Mouse (Mus musculus) intestine, embryonic 14.5 days (tissue): ENCODE data around the gene Gm8947. TPM values are rescaled to one million over a fixed set of nuclear protein-coding genes. Genes with fewer than 3 reads are reported as not detected.
"Not testable (repeated sequence)": the region's sequence is repeated elsewhere in the genome, so short reads cannot be mapped to it uniquely, and the experiment has no call there.

ENCODE experiments used
- ATAC-seq: fragments of 200-750 bp; cut with Nextera tagmentation; replicated peaks from 2 replicates; pipeline ENCODE4 v1.8.0; 2017; ENCODE audit warnings: low read depth, moderate number of reproducible peaks, moderate TSS enrichment, moderate library complexity; ENCODE audit not compliant: low FRiP score, low TSS enrichment
- DNase-seq: peaks from one replicate; pipeline ENCODE4 v3.0.0-alpha.2; 2018; ENCODE audit warnings: low spot score
- H3K27ac ChIP-seq: fragments of 300-500 bp; sonication (generic); 2 replicates; pipeline ENCODE4 v1.5.1; 2014; ENCODE audit warnings: low read depth, mild to moderate bottlenecking, control low read depth
- H3K27me3 ChIP-seq: fragments of 300-500 bp; sonication (generic); replicated peaks from 2 replicates; pipeline ENCODE4 v1.6.1; 2014; ENCODE audit warnings: low read length, control low read depth; ENCODE audit not compliant: control insufficient read depth, insufficient read depth
- H3K36me3 ChIP-seq: fragments of 300-500 bp; sonication (generic); 2 replicates; pipeline ENCODE4 v1.6.1; 2014; ENCODE audit warnings: low read length, control low read depth; ENCODE audit not compliant: control insufficient read depth, insufficient read depth
- H3K4me1 ChIP-seq: fragments of 300-500 bp; sonication (generic); replicated peaks from 2 replicates; pipeline ENCODE4 v1.6.1; 2014; ENCODE audit warnings: low read length, control low read depth, mixed read lengths; ENCODE audit not compliant: control insufficient read depth, insufficient read depth
- H3K4me2 ChIP-seq: fragments of 300-500 bp; sonication (generic); 2 replicates; pipeline ENCODE4 v1.6.1; 2014; ENCODE audit warnings: low read length
- H3K4me3 ChIP-seq: fragments of 300-500 bp; sonication (generic); 2 replicates; pipeline ENCODE4 v1.5.1; 2014; ENCODE audit warnings: low read depth, low read length, control low read depth, mixed read lengths
- H3K9ac ChIP-seq: fragments of 300-500 bp; sonication (generic); 2 replicates; pipeline ENCODE4 v1.6.1; 2014; ENCODE audit warnings: mild to moderate bottlenecking, low read length
- H3K9me3 ChIP-seq: fragments of 300-500 bp; sonication (generic); 2 replicates; pipeline ENCODE4 v1.6.1; 2016; ENCODE audit warnings: low read length, control low read depth; ENCODE audit not compliant: control insufficient read depth
- WGBS: fragments of 180-500 bp; shearing (Covaris S2); extraction: QIAGEN DNeasy Blood & Tissue Kit; methylation state at CpG from one replicate; pipeline ENCODE4 v1.1.7; 2014; 5-methylcytosine and 5-hydroxymethylcytosine counted together
- polyA plus RNA-seq: library from polyadenylated mRNA; unstranded; fragments of >200 nt; fragmentation: Nextera tagmentation; extraction: Ambion mirVana; gene quantifications from 2 replicates; pipeline ENCODE4 v1.2.1, GENCODE M21; 2014

Gene Gm8947
- polyA plus RNA-seq = 0.32 TPM in 1 of 2 replicates, not detected in the other

- H3K4me1 ChIP-seq, H3K27ac ChIP-seq, ATAC-seq, H3K4me2 ChIP-seq, H3K4me3 ChIP-seq, H3K36me3 ChIP-seq, H3K9ac ChIP-seq, H3K9me3 ChIP-seq, DNase-seq, H3K27me3 ChIP-seq: not testable (repeated sequence)
- WGBS = no CpG with 5 or more reads among the region's 7 CpGs
Observed at GRCm38 (mm10) chr1:151192075-151192474, at the start of gene Gm8947. TSS of gene Gm8947 (plus strand) at chr1:151192376.

GRCm38 (mm10) chr1:151144471-151145146, 47.6 kb upstream of the Gm8947 start:
- Histone ChIP-seq H3K27me3 (no peaks in the 10 kb centered on the region), H3K4me3 (no peak overlapping the region), H3K9me3 (no peaks in the 10 kb centered on the region), H3K9ac (no peak overlapping the region), H3K4me2 (no peak overlapping the region), H3K4me1 (no peaks in the 10 kb centered on the region), H3K36me3 (no peaks in the 10 kb centered on the region), H3K27ac (no peak overlapping the region)
- ATAC-seq (no peak), DNase-seq (no peak)
- WGBS = 42% methylated on average over 6 of the region's 6 CpGs

GRCm38 (mm10) chr1:151147801-151148200, 44.4 kb upstream of the Gm8947 start:
- Histone ChIP-seq H3K9ac (no peak overlapping the region), H3K4me1 (no peaks in the 10 kb centered on the region), H3K27ac (no peak overlapping the region), H3K36me3 (no peaks in the 10 kb centered on the region), H3K27me3 (no peaks in the 10 kb centered on the region), H3K4me2 (no peak overlapping the region), H3K4me3 (no peak overlapping the region), H3K9me3 (no peaks in the 10 kb centered on the region)
- DNase-seq (no peak), ATAC-seq (no peak)

- ATAC-seq = no peak
- DNase-seq = no peak
- Histone ChIP-seq H3K4me2 (no peak overlapping the region), H3K9ac (no peak overlapping the region), H3K9me3 (no peaks in the 10 kb centered on the region), H3K36me3 (no peaks in the 10 kb centered on the region), H3K4me3 (no peak overlapping the region), H3K27me3 (no peaks in the 10 kb centered on the region), H3K4me1 (no peaks in the 10 kb centered on the region), H3K27ac (no peak overlapping the region)
- WGBS = 94% methylated on average over 7 of the region's 7 CpGs
Observed at GRCm38 (mm10) chr1:151150211-151150610, 42.0 kb upstream of the Gm8947 start.

- no peaks in the 10 kb centered on the region for H3K4me1 ChIP-seq
- H3K9ac ChIP-seq = no peak overlapping the region
- H3K27ac ChIP-seq = no peak overlapping the region
- H3K27me3 ChIP-seq = no peaks in the 10 kb centered on the region
- no peaks in the 10 kb centered on the region for H3K9me3 ChIP-seq
- H3K4me2 ChIP-seq = no peak overlapping the region
- 70% methylated on average over 2 of the region's 2 CpGs for WGBS
- DNase-seq = no peak
- no peak overlapping the region for H3K4me3 ChIP-seq
- ATAC-seq = no peak
- no peaks in the 10 kb centered on the region for H3K36me3 ChIP-seq
Observed at GRCm38 (mm10) chr1:151151089-151151488, 41.1 kb upstream of the Gm8947 start.

- H3K27me3 ChIP-seq = no peaks in the 10 kb centered on the region
- ATAC-seq (no peak), DNase-seq (no peak)
- no peaks in the 10 kb centered on the region for H3K9me3 ChIP-seq
- no peak overlapping the region for H3K27ac ChIP-seq
- H3K4me1 ChIP-seq = no peaks in the 10 kb centered on the region
- no peaks in the 10 kb centered on the region for H3K36me3 ChIP-seq
- H3K4me3 ChIP-seq = no peak overlapping the region
- 73% methylated on average over 6 of the region's 6 CpGs for WGBS
- H3K9ac ChIP-seq = no peak overlapping the region
- no peak overlapping the region for H3K4me2 ChIP-seq
Observed at GRCm38 (mm10) chr1:151153056-151153652, 39.0 kb upstream of the Gm8947 start.

GRCm38 (mm10) chr1:151154131-151154530, 38.0 kb upstream of the Gm8947 start:
- not testable (repeated sequence) for H3K4me1 ChIP-seq, H3K9ac ChIP-seq, H3K9me3 ChIP-seq, H3K4me2 ChIP-seq, DNase-seq, H3K36me3 ChIP-seq, ATAC-seq, H3K27ac ChIP-seq, H3K27me3 ChIP-seq, H3K4me3 ChIP-seq
- WGBS = 93% methylated on average over 9 of the region's 9 CpGs

- Histone ChIP-seq H3K9ac (no peak overlapping the region), H3K27ac (no peak overlapping the region), H3K4me3 (no peak overlapping the region), H3K4me1 (no peaks in the 10 kb centered on the region), H3K27me3 (no peaks in the 10 kb centered on the region), H3K36me3 (no peaks in the 10 kb centered on the region), H3K9me3 (no peaks in the 10 kb centered on the region), H3K4me2 (no peak overlapping the region)
- WGBS = 89% methylated on average over 3 of the region's 3 CpGs
- DNase-seq = no peak
- ATAC-seq = no peak
Observed at GRCm38 (mm10) chr1:151156129-151156528, 36.0 kb upstream of the Gm8947 start.
